Mouse (Mus musculus) lung, postnatal 0 days (tissue): Measurements from ENCODE around the gene Rnf38. TPM values are rescaled to one million over a fixed set of nuclear protein-coding genes. Genes with fewer than 3 reads are reported as not detected.

ENCODE experiments used
- ATAC-seq: fragments of 200-750 bp; cut with Nextera tagmentation; 2 replicates; pipeline ENCODE4 v1.8.0; 2017; ENCODE audit warnings: moderate library complexity
- DNase-seq: peaks from one replicate; pipeline ENCODE4 v3.0.0-alpha.2; 2016; ENCODE audit warnings: low spot score
- H3K27ac ChIP-seq: fragments of 300-500 bp; sonication (generic); 2 replicates; pipeline ENCODE4 v1.5.1; 2014; ENCODE audit warnings: antibody characterized with exemption, mild to moderate bottlenecking, low read length, mixed read lengths
- H3K27me3 ChIP-seq: fragments of 300-500 bp; sonication (generic); replicated peaks from 2 replicates; pipeline ENCODE4 v1.6.1; 2014; ENCODE audit warnings: low read length, mixed read lengths; ENCODE audit not compliant: insufficient read depth
- H3K36me3 ChIP-seq: fragments of 300-500 bp; sonication (generic); 2 replicates; pipeline ENCODE4 v1.6.1; 2014; ENCODE audit warnings: low read length, mixed read lengths; ENCODE audit not compliant: insufficient read depth
- H3K4me1 ChIP-seq: fragments of 300-500 bp; sonication (generic); 2 replicates; pipeline ENCODE4 v1.6.1; 2014; ENCODE audit warnings: antibody characterized with exemption, low read depth, low read length, mixed read lengths; ENCODE audit not compliant: insufficient read depth
- H3K4me2 ChIP-seq: fragments of 300-500 bp; sonication (generic); replicated peaks from 2 replicates; pipeline ENCODE4 v1.6.1; 2014; ENCODE audit warnings: low read depth, mild to moderate bottlenecking, low read length, moderate library complexity, mixed read lengths
- H3K4me3 ChIP-seq: fragments of 300-500 bp; sonication (generic); 2 replicates; pipeline ENCODE4 v1.5.1; 2014; ENCODE audit warnings: low read depth, low read length
- H3K9ac ChIP-seq: fragments of 300-500 bp; sonication (generic); replicated peaks from 2 replicates; pipeline ENCODE4 v1.6.1; 2014; ENCODE audit warnings: low read depth, mild to moderate bottlenecking
- H3K9me3 ChIP-seq: fragments of 300-500 bp; sonication (generic); 2 replicates; pipeline ENCODE4 v1.6.1; 2016; ENCODE audit warnings: low read length, mixed read lengths
- CTCF ChIP-seq: IDR thresholded peaks from 2 replicates; pipeline ENCODE4 v1.5.1; 2016; ENCODE audit warnings: antibody characterized with exemption, mild to moderate bottlenecking
- EP300 ChIP-seq: IDR thresholded peaks from 2 replicates; pipeline ENCODE4 v1.6.1; 2016; ENCODE audit warnings: antibody characterized with exemption, mild to moderate bottlenecking, control low read depth
- WGBS: fragments of 180-500 bp; shearing (Covaris S2); extraction: QIAGEN DNeasy Blood & Tissue Kit; methylation state at CpG from one replicate; pipeline ENCODE4 v1.1.7; 2014; 5-methylcytosine and 5-hydroxymethylcytosine counted together
- polyA plus RNA-seq: library from polyadenylated mRNA; unstranded; fragments of >200 nt; fragmentation: Nextera tagmentation; extraction: Ambion mirVana; gene quantifications from 2 replicates; pipeline ENCODE4 v1.2.1, GENCODE M21; 2015

Rnf38 gene
- polyA plus RNA-seq, 1 experiment from 2014 or later: 12.1 TPM

- TF ChIP-seq CTCF (peak; percentile 28), EP300 (no peak)
- under 1% methylated on average over 43 of the region's 68 CpGs for WGBS
- peak; percentile 25 for ATAC-seq
- peak; percentile 78 for DNase-seq
- H3K4me1 ChIP-seq: peaks cover 12% of the 10 kb centered on the region; the same call in 1 of the 2 replicates
- no peaks in the 10 kb centered on the region for H3K27me3 ChIP-seq
- H3K4me2 ChIP-seq: peak overlapping the region; percentile 78
- H3K27ac ChIP-seq: peak overlapping the region; percentile 97
- peak overlapping the region; percentile 84 for H3K9ac ChIP-seq
- peak overlapping the region; percentile 86 for H3K4me3 ChIP-seq
- H3K9me3 ChIP-seq: no peaks in the 10 kb centered on the region
- H3K36me3 ChIP-seq: no peaks in the 10 kb centered on the region
These were observed 547 bp downstream of the Rnf38 start for GRCm38 (mm10) chr4:44232771-44233712.

- H3K27me3 ChIP-seq: no peaks in the 10 kb centered on the region
- no peaks in the 10 kb centered on the region for H3K9me3 ChIP-seq
- no peak overlapping the region for H3K4me3 ChIP-seq
- no peak for ATAC-seq
- TF ChIP-seq CTCF: no peak
- TF ChIP-seq EP300: no peak
- no peak overlapping the region for H3K9ac ChIP-seq
- no peak overlapping the region for H3K4me2 ChIP-seq
- DNase-seq: no peak
- peaks cover 15% of the 10 kb centered on the region; the same call in 1 of the 2 replicates for H3K4me1 ChIP-seq
- H3K36me3 ChIP-seq: no peaks in the 10 kb centered on the region
- WGBS: 89% methylated on average over 10 of the region's 10 CpGs
- no peak overlapping the region for H3K27ac ChIP-seq
These were observed 8.5 kb downstream of the Rnf38 start for GRCm38 (mm10) chr4:44225128-44225527.

- TF ChIP-seq EP300: no peak
- no peak for TF ChIP-seq CTCF
- Histone ChIP-seq H3K9me3 (no peaks in the 10 kb centered on the region), H3K27me3 (no peaks in the 10 kb centered on the region), H3K4me1 (peaks cover 13% of the 10 kb centered on the region; the same call in 1 of the 2 replicates), H3K36me3 (no peaks in the 10 kb centered on the region), H3K27ac (no peak overlapping the region; the same call in 1 of the 2 replicates), H3K4me3 (no peak overlapping the region), H3K9ac (no peak overlapping the region), H3K4me2 (no peak overlapping the region)
- 47% methylated on average over 9 of the region's 9 CpGs for WGBS
- DNase-seq (no peak), ATAC-seq (no peak)
These were observed 9.4 kb downstream of the Rnf38 start for GRCm38 (mm10) chr4:44224141-44224540.

GRCm38 (mm10) chr4:44223444-44223843 lies 10.1 kb downstream of the Rnf38 start:
- Histone ChIP-seq H3K36me3 (no peaks in the 10 kb centered on the region), H3K4me3 (no peak overlapping the region), H3K4me2 (no peak overlapping the region), H3K4me1 (peaks cover 6% of the 10 kb centered on the region; the same call in 1 of the 2 replicates), H3K27ac (no peak overlapping the region), H3K27me3 (no peaks in the 10 kb centered on the region), H3K9ac (no peak overlapping the region), H3K9me3 (no peaks in the 10 kb centered on the region)
- no peak for TF ChIP-seq CTCF
- TF ChIP-seq EP300: no peak
- no peak for ATAC-seq
- no peak for DNase-seq
- 53% methylated on average over 4 of the region's 4 CpGs for WGBS

- H3K27ac ChIP-seq: no peak overlapping the region
- H3K4me3 ChIP-seq: no peak overlapping the region
- DNase-seq (no peak), ATAC-seq (no peak)
- no peaks in the 10 kb centered on the region for H3K27me3 ChIP-seq
- no peak overlapping the region for H3K9ac ChIP-seq
- no peak overlapping the region for H3K4me2 ChIP-seq
- H3K36me3 ChIP-seq: no peaks in the 10 kb centered on the region
- H3K9me3 ChIP-seq: no peaks in the 10 kb centered on the region
- TF ChIP-seq EP300 (no peak), CTCF (no peak)
- WGBS: 51% methylated on average over 10 of the region's 10 CpGs
- no peaks in the 10 kb centered on the region for H3K4me1 ChIP-seq
These were observed 16.7 kb downstream of the Rnf38 start for GRCm38 (mm10) chr4:44216797-44217442.

GRCm38 (mm10) chr4:44199968-44200367 lies 33.6 kb downstream of the Rnf38 start:
- 66% methylated on average over 1 of the region's 1 CpGs for WGBS
- TF ChIP-seq CTCF (peak; percentile 77), EP300 (no peak)
- peak; percentile 76 for DNase-seq

More at GRCm38 (mm10) chr4:44199968-44200367, 33.6 kb downstream of the Rnf38 start:
- Histone ChIP-seq H3K4me1 (0 out of 2 replicates have a peak, but pooled peaks cover under 1% of the 10 kb centered on the region), H3K9me3 (no peaks in the 10 kb centered on the region), H3K27me3 (no peaks in the 10 kb centered on the region), H3K36me3 (no peaks in the 10 kb centered on the region), H3K9ac (no peak overlapping the region), H3K4me2 (no peak overlapping the region), H3K4me3 (no peak overlapping the region), H3K27ac (no peak overlapping the region)
- ATAC-seq: no peak
